Mouse (Mus musculus): ENCODE results near the gene Aen. TPM values are rescaled to one million over a fixed set of nuclear protein-coding genes. Genes with fewer than 3 reads are reported as not detected.

Gene Aen
- polyA plus RNA-seq, 1 experiment from 2014 or later: 51.6 TPM

Small RNA genes lying within 50 kb of the gene (microRNA-seq; reads per million reads assigned to microRNA genes)
- 400 reads per million, percentile 69 among the genes with 10 or more reads in this experiment for gene Mir7-2

Other genes starting within 250 kb of the Aen start
- 22.4 and 25.3 TPM in 2 replicates for gene Ntrk3, start 157.8 kb upstream of the Aen start, polyA plus RNA-seq (2015; fragmentation: Nextera tagmentation; extraction: Ambion mirVana)
- 64.6 and 70.1 TPM in 2 replicates for gene Mrps11, start 112.7 kb upstream of the Aen start, polyA plus RNA-seq (2015; fragmentation: Nextera tagmentation; extraction: Ambion mirVana)
- 49.8 and 56.3 TPM in 2 replicates for gene Mrpl46, start 112.3 kb upstream of the Aen start, polyA plus RNA-seq (2015; fragmentation: Nextera tagmentation; extraction: Ambion mirVana)
- 14.3 and 15.9 TPM in 2 replicates for gene Det1, start 48.6 kb upstream of the Aen start, polyA plus RNA-seq (2015; fragmentation: Nextera tagmentation; extraction: Ambion mirVana)
- 2.2 and 3.1 TPM in 2 replicates for gene Isg20, start 17.6 kb downstream of the Aen start, polyA plus RNA-seq (2015; fragmentation: Nextera tagmentation; extraction: Ambion mirVana)
- gene Acan, start 157.6 kb downstream of the Aen start, polyA plus RNA-seq (2015; fragmentation: Nextera tagmentation; extraction: Ambion mirVana): 0.06 and 0.14 TPM in 2 replicates
- 1.6 and 2.0 TPM in 2 replicates for gene Hapln3, start 235.2 kb downstream of the Aen start, polyA plus RNA-seq (2015; fragmentation: Nextera tagmentation; extraction: Ambion mirVana)